Comparison of ENCODE assay signal across 8 mouse cellular contexts in the genomic region with DNA sequence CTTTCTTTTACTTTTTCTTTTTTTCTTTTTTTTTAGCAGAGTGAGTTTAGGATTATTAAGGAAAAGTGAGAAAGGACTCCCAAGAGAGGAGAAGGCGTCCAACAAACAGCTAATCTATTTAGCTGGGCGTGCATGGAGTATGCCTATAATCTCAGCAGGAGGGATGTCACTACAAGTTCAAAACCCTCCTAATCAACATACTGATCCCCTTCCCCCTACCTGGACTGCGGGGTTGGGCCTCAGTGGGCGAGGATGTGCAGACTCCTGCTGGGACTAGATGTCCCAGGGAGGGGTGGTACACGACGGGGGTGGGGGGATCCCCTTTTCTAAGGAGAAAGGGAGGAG. TPM values are rescaled to one million over a fixed set of nuclear protein-coding genes. Genes with fewer than 3 reads are reported as not detected.
DNase-seq lines count a peak whose midpoint lies in the region; ATAC-seq and TF ChIP-seq lines count a peak whose summit lies in the region.

No protein-coding gene starts in this region.

- no peak; the same call in 1 of the 2 replicates for ATAC-seq in kidney, embryonic 15.5 days (replicated peaks; ENCODE audit: low FRiP score)
- peak; percentile 42 for ATAC-seq in Patski
- no peak for ATAC-seq in hindbrain, embryonic 16.5 days
- 0 out of 2 replicates have a peak, but pooled peaks have one; percentile 19 for ATAC-seq in neural tube, embryonic 12.5 days (ENCODE audit: low FRiP score, low read depth)

- POLR2A ChIA-PET in Patski (lab: Charles Lee) = no interaction called here

- no peak for TF ChIP-seq CTCF in Patski (IDR thresholded peaks at IDR 0.05)

- peaks cover 6% of the 10 kb centered on the region for H3K27me3 ChIP-seq in kidney, embryonic 15.5 days
- H3K27me3 ChIP-seq in Patski = no peaks in the 10 kb centered on the region
- H3K27me3 ChIP-seq in hindbrain, embryonic 16.5 days (replicated peaks; ENCODE audit: control insufficient read depth, insufficient read depth, low read length) = peaks cover 7% of the 10 kb centered on the region; the same call in 1 of the 2 replicates
- H3K27me3 ChIP-seq in neural tube, embryonic 12.5 days (replicated peaks) = peaks cover 12% of the 10 kb centered on the region

- CTCF ChIA-PET in Patski (lab: Charles Lee) = no interaction called here

- no peaks in the 10 kb centered on the region for H3K36me3 ChIP-seq in kidney, embryonic 15.5 days
- no peaks in the 10 kb centered on the region for H3K36me3 ChIP-seq in hindbrain, embryonic 16.5 days (ENCODE audit: control insufficient read depth, insufficient read depth, low read length)
- no peaks in the 10 kb centered on the region for H3K36me3 ChIP-seq in neural tube, embryonic 12.5 days

- WGBS in kidney, embryonic 15.5 days = 5% methylated on average over 6 of the region's 6 CpGs
- 1% methylated on average over 6 of the region's 6 CpGs for WGBS in hindbrain, embryonic 16.5 days
- WGBS in neural tube, embryonic 12.5 days = 0% methylated on average over 6 of the region's 6 CpGs

- peaks cover 23% of the 10 kb centered on the region for H3K4me1 ChIP-seq in kidney, embryonic 15.5 days
- peaks cover 13% of the 10 kb centered on the region for H3K4me1 ChIP-seq in hindbrain, embryonic 16.5 days (ENCODE audit: control insufficient read depth, insufficient read depth, low read depth, low read length)
- H3K4me1 ChIP-seq in neural tube, embryonic 12.5 days = peaks cover 5% of the 10 kb centered on the region

- H3K9ac ChIP-seq in kidney, embryonic 15.5 days = peak overlapping the region; percentile 49
- peak overlapping the region; percentile 28; the same call in 1 of the 2 replicates for H3K9ac ChIP-seq in hindbrain, embryonic 16.5 days (ENCODE audit: low read depth, low read length)
- 0 out of 2 replicates have a peak overlapping the region, but pooled peaks have one; percentile 29 for H3K9ac ChIP-seq in neural tube, embryonic 12.5 days

- peak overlapping the region; percentile 72 for H3K27ac ChIP-seq in kidney, embryonic 15.5 days
- no peak overlapping the region for H3K27ac ChIP-seq in hindbrain, embryonic 16.5 days (ENCODE audit: low read depth, low read length)
- no peak overlapping the region for H3K27ac ChIP-seq in neural tube, embryonic 12.5 days

- no peak for DNase-seq in kidney, adult 9 months
- no peak for DNase-seq in Patski (ENCODE audit: low read depth, low spot score)
- DNase-seq in thymus, postnatal 36 days = no peak
- DNase-seq in layer of hippocampus, postnatal 25 days (ENCODE audit: extremely low spot score in 1 of 2, low spot score in 1 of 2) = no peak
- no peak for DNase-seq in adrenal gland, adult 18-20 months (ENCODE audit: low spot score in 2 of 2)

- in situ Hi-C loops in Patski (cut with MboI; ENCODE audit: low pct_unique_long_range_greater_than_20kb) = loop anchor here (25.0 kb wide), 1 partner anchor 1561 kb away; the partner anchor contains the start of gene Hnrnph1

- H3K4me3 ChIP-seq in kidney, embryonic 15.5 days (replicated peaks) = peak overlapping the region; percentile 52
- H3K4me3 ChIP-seq in hindbrain, embryonic 16.5 days (ENCODE audit: low read length) = peak overlapping the region; percentile 46
- H3K4me3 ChIP-seq in neural tube, embryonic 12.5 days = peak overlapping the region; percentile 38

- H3K4me2 ChIP-seq in kidney, embryonic 15.5 days = peak overlapping the region; percentile 74
- H3K4me2 ChIP-seq in hindbrain, embryonic 16.5 days (ENCODE audit: low read length) = peak overlapping the region; percentile 59
- H3K4me2 ChIP-seq in neural tube, embryonic 12.5 days (replicated peaks) = peak overlapping the region; percentile 58

- no peaks in the 10 kb centered on the region for H3K9me3 ChIP-seq in kidney, embryonic 15.5 days (replicated peaks)
- no peaks in the 10 kb centered on the region for H3K9me3 ChIP-seq in hindbrain, embryonic 16.5 days (ENCODE audit: control insufficient read depth, low read length)
- H3K9me3 ChIP-seq in neural tube, embryonic 12.5 days = no peaks in the 10 kb centered on the region

RNA-seq across cellular contexts. Expression of gene Gm12184, which starts 0.3 kb away (rescaled TPM):
- polyA plus RNA-seq in kidney, embryonic 15.5 days (2015; fragmentation: Nextera tagmentation; extraction: Ambion mirVana) = 1.6 and 2.9 TPM in 2 replicates
- polyA plus RNA-seq in Patski (2021) = 3.4 TPM
- polyA plus RNA-seq in hindbrain, embryonic 16.5 days (2015; fragmentation: Nextera tagmentation; extraction: Ambion mirVana) = 1.1 and 2.3 TPM in 2 replicates
- 13.8 and 14.9 TPM in 2 replicates for polyA plus RNA-seq in neural tube, embryonic 12.5 days (2016; fragmentation: Nextera tagmentation; extraction: Ambion mirVana)
- total RNA-seq in layer of hippocampus, postnatal 25 days (2021) = 1 to 10 TPM in 1 of 2 experiments, under 1 TPM in 1; 0.66 to 2.3 TPM
- total RNA-seq in adrenal gland, adult 18-20 months (2021) = 1 to 10 TPM in 1 of 2 experiments, under 1 TPM in 1; 0.76 to 3.1 TPM

RNA-seq across cellular contexts. Expression of gene Trim7, which starts 0.8 kb away (rescaled TPM):
- polyA plus RNA-seq in kidney, embryonic 15.5 days (2015; fragmentation: Nextera tagmentation; extraction: Ambion mirVana) = 3.7 and 4.0 TPM in 2 replicates
- polyA plus RNA-seq in Patski (2021) = 9.5 TPM
- polyA plus RNA-seq in hindbrain, embryonic 16.5 days (2015; fragmentation: Nextera tagmentation; extraction: Ambion mirVana) = 1.7 and 2.7 TPM in 2 replicates
- 0.68 and 1.8 TPM in 2 replicates for polyA plus RNA-seq in neural tube, embryonic 12.5 days (2016; fragmentation: Nextera tagmentation; extraction: Ambion mirVana)
- 1 to 10 TPM; 1.6 to 2.1 TPM for total RNA-seq in layer of hippocampus, postnatal 25 days (2021)
- total RNA-seq in adrenal gland, adult 18-20 months (2021) = 1 to 10 TPM; 3.6 to 9.8 TPM

RNA-seq across cellular contexts. Expression of gene Trim41, which starts 9.6 kb away (rescaled TPM):
- polyA plus RNA-seq in kidney, embryonic 15.5 days (2015; fragmentation: Nextera tagmentation; extraction: Ambion mirVana) = 6.6 and 7.0 TPM in 2 replicates
- polyA plus RNA-seq in Patski (2021) = 63.9 TPM
- 6.5 and 7.1 TPM in 2 replicates for polyA plus RNA-seq in hindbrain, embryonic 16.5 days (2015; fragmentation: Nextera tagmentation; extraction: Ambion mirVana)
- polyA plus RNA-seq in neural tube, embryonic 12.5 days (2016; fragmentation: Nextera tagmentation; extraction: Ambion mirVana) = 6.4 and 7.6 TPM in 2 replicates
- 10 to 100 TPM; 50.1 to 50.4 TPM for total RNA-seq in layer of hippocampus, postnatal 25 days (2021)
- 10 to 100 TPM; 45.9 to 48.9 TPM for total RNA-seq in adrenal gland, adult 18-20 months (2021)

RNA-seq across cellular contexts. Expression of gene Rack1, which starts 26.6 kb away (rescaled TPM):
- 775 and 792 TPM in 2 replicates for polyA plus RNA-seq in kidney, embryonic 15.5 days (2015; fragmentation: Nextera tagmentation; extraction: Ambion mirVana)
- 1,050 TPM for polyA plus RNA-seq in Patski (2021)
- polyA plus RNA-seq in hindbrain, embryonic 16.5 days (2015; fragmentation: Nextera tagmentation; extraction: Ambion mirVana) = 343 and 349 TPM in 2 replicates
- polyA plus RNA-seq in neural tube, embryonic 12.5 days (2016; fragmentation: Nextera tagmentation; extraction: Ambion mirVana) = 432 and 466 TPM in 2 replicates
- total RNA-seq in layer of hippocampus, postnatal 25 days (2021) = 100 to 1,000 TPM; 227 to 260 TPM
- 100 to 1,000 TPM; 582 to 604 TPM for total RNA-seq in adrenal gland, adult 18-20 months (2021)

RNA-seq across cellular contexts. Expression of gene Irgm1, which starts 44.8 kb away (rescaled TPM):
- polyA plus RNA-seq in kidney, embryonic 15.5 days (2015; fragmentation: Nextera tagmentation; extraction: Ambion mirVana) = 15.2 and 15.5 TPM in 2 replicates
- 39.2 TPM for polyA plus RNA-seq in Patski (2021)
- polyA plus RNA-seq in hindbrain, embryonic 16.5 days (2015; fragmentation: Nextera tagmentation; extraction: Ambion mirVana) = 3.6 and 5.4 TPM in 2 replicates
- 2.9 and 3.1 TPM in 2 replicates for polyA plus RNA-seq in neural tube, embryonic 12.5 days (2016; fragmentation: Nextera tagmentation; extraction: Ambion mirVana)
- total RNA-seq in layer of hippocampus, postnatal 25 days (2021) = 1 to 10 TPM; 4.4 TPM
- 10 to 100 TPM; 16.6 to 27.6 TPM for total RNA-seq in adrenal gland, adult 18-20 months (2021)

Comparison
In these comparisons a context has a peak if more than half of its experiments do, and no peak if none do; other contexts are left out.
1. ATAC-seq: peak in Patski (single experiment) and neural tube, embryonic 12.5 days (single experiment); none in kidney, embryonic 15.5 days (single experiment) and hindbrain, embryonic 16.5 days (single experiment).
2. Peak in every context shown above with its lines, with median percentiles within 50 percentile points of each other: H3K4me2 ChIP-seq, H3K4me3 ChIP-seq and H3K9ac ChIP-seq.